ENCODE assay signal across 24 mouse cellular contexts in genomic region chr9:57945771-57946616, GRCm38 (mm10). TPM values are rescaled to one million over a fixed set of nuclear protein-coding genes. Genes with fewer than 3 reads are reported as not detected.
DNase-seq lines count a peak whose midpoint lies in the region; ATAC-seq and TF ChIP-seq lines count a peak whose summit lies in the region.
"Had no signal": no experiment of that assay in that cellular context is flagged by ENCODE, and none has a peak within 500 bp of the region (broad histone marks: within the 10 kb centered on the region; RNA-seq: fewer than 3 reads in every experiment).

No protein-coding gene starts in this region.

- TF ChIP-seq CTCF in hindbrain, postnatal 0 days (IDR thresholded peaks at IDR 0.05; ENCODE audit: low read depth) = no peak
- TF ChIP-seq CTCF in C2C12 (IDR thresholded peaks at IDR 0.05; ENCODE audit: control insufficient read depth, insufficient read depth, insufficient read length) = no peak
- no peak for TF ChIP-seq CTCF in CH12.LX (conservative IDR thresholded peaks at IDR 0.05 in 1 of 2, IDR thresholded peaks at IDR 0.05 in 1 of 2; ENCODE audit: low read depth in 2 of 2, low read length in 2 of 2)

- no peak for TF ChIP-seq EP300 in CH12.LX (IDR thresholded peaks at IDR 0.05; ENCODE audit: low read length)

- H3K9ac ChIP-seq in hindbrain, postnatal 0 days (replicated peaks; ENCODE audit: low read length) = 0 out of 2 replicates have a peak overlapping the region, but pooled peaks have one; percentile 13
- no peak overlapping the region for H3K9ac ChIP-seq in hindbrain, embryonic 16.5 days (ENCODE audit: low read depth, low read length)
- H3K9ac ChIP-seq in CH12.LX (ENCODE audit: insufficient read depth, low read depth) = peak overlapping the region; percentile 89
- H3K9ac ChIP-seq: embryonic facial prominence, embryonic 12.5 days; forebrain, embryonic 13.5 days; heart, embryonic 12.5 days; liver, embryonic 12.5 days; midbrain, embryonic 12.5 days; neural tube, embryonic 12.5 days had no signal

- H3K36me3 ChIP-seq in hindbrain, postnatal 0 days (ENCODE audit: insufficient read depth, low read length) = no peaks in the 10 kb centered on the region
- H3K36me3 ChIP-seq in hindbrain, embryonic 16.5 days (ENCODE audit: control insufficient read depth, insufficient read depth, low read length) = no peaks in the 10 kb centered on the region
- H3K36me3 ChIP-seq in C2C12 (ENCODE audit: control insufficient read depth, insufficient read depth) (peaks cover 9% of the 10 kb centered on the region), CH12.LX (replicated peaks in 1 of 2; ENCODE audit: control insufficient read depth in 1 of 2, insufficient read depth in 1 of 2, low read length in 1 of 2) (peaks cover 69 to 92% of the 10 kb centered on the region in 2 experiments)
- H3K36me3 ChIP-seq: embryonic facial prominence, embryonic 12.5 days; heart, embryonic 12.5 days; liver, embryonic 12.5 days; midbrain, embryonic 12.5 days; neural tube, embryonic 12.5 days had no signal

- TF ChIP-seq RAD21 in CH12.LX (IDR thresholded peaks at IDR 0.05; ENCODE audit: low read depth, low read length) = no peak

- no peak overlapping the region for H3K4me2 ChIP-seq in hindbrain, postnatal 0 days (ENCODE audit: low read depth, low read length)
- no peak overlapping the region for H3K4me2 ChIP-seq in hindbrain, embryonic 16.5 days (ENCODE audit: low read length)
- H3K4me2 ChIP-seq in CH12.LX (ENCODE audit: insufficient read depth, low read depth, poor library complexity, severe bottlenecking) = peak overlapping the region; percentile 95
- H3K4me2 ChIP-seq: embryonic facial prominence, embryonic 12.5 days; forebrain, embryonic 13.5 days; heart, embryonic 12.5 days; liver, embryonic 12.5 days; midbrain, embryonic 12.5 days; neural tube, embryonic 12.5 days had no signal

- no peak for ATAC-seq in hindbrain, postnatal 0 days
- ATAC-seq in hindbrain, embryonic 16.5 days = no peak
- ATAC-seq: forebrain, embryonic 13.5 days; liver, embryonic 12.5 days had no signal

- 66% methylated on average over 8 of the region's 8 CpGs for WGBS in hindbrain, postnatal 0 days
- WGBS in hindbrain, embryonic 16.5 days = 69% methylated on average over 8 of the region's 8 CpGs

- H3ac ChIP-seq in C2C12 (ENCODE audit: control insufficient read depth, insufficient read length, low read depth) = peak overlapping the region; percentile 39

- TF ChIP-seq POLR2A in CH12.LX (IDR thresholded peaks at IDR 0.05; ENCODE audit: low read depth, low read length) = peak; percentile 29

- peaks cover 93% of the 10 kb centered on the region for H3K79me3 ChIP-seq in C2C12 (ENCODE audit: low read depth)

- peaks cover 35% of the 10 kb centered on the region for H3K4me1 ChIP-seq in hindbrain, postnatal 0 days (ENCODE audit: insufficient read depth, low read length)
- H3K4me1 ChIP-seq in hindbrain, embryonic 16.5 days (ENCODE audit: control insufficient read depth, insufficient read depth, low read depth, low read length) = peaks cover 43% of the 10 kb centered on the region
- H3K4me1 ChIP-seq in CH12.LX (ENCODE audit: control insufficient read depth in 1 of 2, insufficient read depth in 2 of 2) = peaks cover 32 to 65% of the 10 kb centered on the region in 2 experiments

- dilution Hi-C loops in CH12.LX (cut with MboI; ENCODE audit: extremely low pct_ligation_motif_present, extremely low pct_unique_long_range_greater_than_20kb, low sequenced_read_pairs) = no loop called here

- DNase-seq in hindbrain, postnatal 0 days (ENCODE audit: low spot score) = no peak
- DNase-seq in CH12.LX (ENCODE audit: extremely low read depth) = no peak
- peak; percentile 79 for DNase-seq in retina, adult 2 months (ENCODE audit: low read depth, low spot score)
- DNase-seq in ovary, postnatal 14 days (ENCODE audit: low spot score) = no peak
- no peak for DNase-seq in spleen, postnatal 36 days (ENCODE audit: low spot score in 2 of 2)
- DNase-seq: adrenal gland, postnatal 14 days; heart, postnatal 10 days; kidney, adult 18-20 months; kidney, postnatal 4 days; layer of hippocampus, adult 9-11 months; lung, adult 18-20 months; lung, postnatal 10 days; right cerebral cortex, postnatal 4 days; thymus, adult 18-20 months; thymus, postnatal 4 days had no signal

- H3K9me3 ChIP-seq in hindbrain, postnatal 0 days (ENCODE audit: low read length) = no peaks in the 10 kb centered on the region
- no peaks in the 10 kb centered on the region for H3K9me3 ChIP-seq in hindbrain, embryonic 16.5 days (ENCODE audit: control insufficient read depth, low read length)
- H3K9me3 ChIP-seq in CH12.LX (replicated peaks; ENCODE audit: low read length) = no peaks in the 10 kb centered on the region
- H3K9me3 ChIP-seq: embryonic facial prominence, embryonic 12.5 days; forebrain, embryonic 13.5 days; heart, embryonic 12.5 days; liver, embryonic 12.5 days; midbrain, embryonic 12.5 days; neural tube, embryonic 12.5 days had no signal

- H3K27ac ChIP-seq in hindbrain, postnatal 0 days = no peak overlapping the region
- no peak overlapping the region for H3K27ac ChIP-seq in hindbrain, embryonic 16.5 days (ENCODE audit: low read depth, low read length)
- H3K27ac ChIP-seq in CH12.LX (ENCODE audit: insufficient read depth, low read depth) = peak overlapping the region; percentile 96
- H3K27ac ChIP-seq: embryonic facial prominence, embryonic 12.5 days; forebrain, embryonic 13.5 days; liver, embryonic 12.5 days; midbrain, embryonic 12.5 days; neural tube, embryonic 12.5 days had no signal

- in situ Hi-C loops in CH12.LX (cut with MboI; ENCODE audit: low pct_ligation_motif_present, low pct_unique_long_range_greater_than_20kb, low sequenced_read_pairs) = no loop called here

- H3K27me3 ChIP-seq in hindbrain, postnatal 0 days (ENCODE audit: insufficient read depth, low read length) = no peaks in the 10 kb centered on the region
- H3K27me3 ChIP-seq in hindbrain, embryonic 16.5 days (replicated peaks; ENCODE audit: control insufficient read depth, insufficient read depth, low read length) = no peaks in the 10 kb centered on the region
- no peaks in the 10 kb centered on the region for H3K27me3 ChIP-seq in C2C12 (ENCODE audit: control insufficient read depth, insufficient read depth, insufficient read length)
- H3K27me3 ChIP-seq in CH12.LX (replicated peaks) = no peaks in the 10 kb centered on the region

- no peak overlapping the region for H3K4me3 ChIP-seq in hindbrain, postnatal 0 days (ENCODE audit: low read length)
- no peak overlapping the region for H3K4me3 ChIP-seq in hindbrain, embryonic 16.5 days (ENCODE audit: low read length)
- H3K4me3 ChIP-seq in C2C12 (ENCODE audit: insufficient read depth, poor library complexity, severe bottlenecking) (no peak overlapping the region), CH12.LX (replicated peaks in 1 of 3; ENCODE audit: low read depth in 2 of 3, low read length in 2 of 3, poor library complexity in 1 of 3) (peak overlapping the region; percentile 35 to 60 (median 52))
- H3K4me3 ChIP-seq: embryonic facial prominence, embryonic 12.5 days; erythroblast, embryonic 14.5 days; forebrain, embryonic 13.5 days; heart, embryonic 12.5 days; liver, embryonic 12.5 days; midbrain, embryonic 12.5 days; neural tube, embryonic 12.5 days had no signal

- H3K79me2 ChIP-seq in C2C12 (ENCODE audit: control insufficient read depth, insufficient read depth) (peaks cover 100% of the 10 kb centered on the region), CH12.LX (replicated peaks; ENCODE audit: control insufficient read depth, extremely low read depth, insufficient read depth, poor library complexity, severe bottlenecking) (peaks cover 100% of the 10 kb centered on the region)

TF ChIP-seq in C2C12, 6 proteins besides CTCF, POLR2A, EP300 and RAD21:
- no peak for TF ChIP-seq MAX (IDR thresholded peaks at IDR 0.05)
- TF ChIP-seq USF1 (IDR thresholded peaks at IDR 0.05; ENCODE audit: low read depth) = no peak
- TF ChIP-seq FOSL1 (IDR thresholded peaks at IDR 0.05; ENCODE audit: insufficient read depth, low read length, poor library complexity, severe bottlenecking) = no peak
- no peak for TF ChIP-seq MYOG (IDR thresholded peaks at IDR 0.05; ENCODE audit: control insufficient read depth, extremely low read depth, insufficient read length)
- TF ChIP-seq CEBPB (IDR thresholded peaks at IDR 0.05; ENCODE audit: low read depth) = no peak
- TF ChIP-seq MYOD1 (IDR thresholded peaks at IDR 0.05; ENCODE audit: control insufficient read depth, insufficient read length, low read depth) = no peak

TF ChIP-seq in CH12.LX, 34 proteins besides CTCF, POLR2A, EP300 and RAD21:
- TF ChIP-seq E2F4 (IDR thresholded peaks at IDR 0.05; ENCODE audit: insufficient replicate concordance, low read depth, low read length) (no peak), MXI1 (IDR thresholded peaks at IDR 0.05; ENCODE audit: low read depth, low read length) (0 out of 2 replicates have a peak, but pooled peaks have one; percentile 3)

RNA-seq across cellular contexts. Expression of gene Sema7a, which starts 6.1 kb away (rescaled TPM):
- total RNA-seq in hindbrain, postnatal 0 days (2014; rRNA removed) = 60.2 and 62.8 TPM in 2 replicates
- polyA plus RNA-seq in hindbrain, postnatal 0 days (2015; fragmentation: Nextera tagmentation; extraction: Ambion mirVana) = 4.0 and 4.9 TPM in 2 replicates
- 2.1 and 2.9 TPM in 2 replicates for polyA plus RNA-seq in hindbrain, embryonic 16.5 days (2015; fragmentation: Nextera tagmentation; extraction: Ambion mirVana)
- polyA plus RNA-seq in C2C12 (2012; fragmentation: generic; extraction: Trizol) (53.8 TPM), CH12.LX (2012; ENCODE audit: insufficient read length, low read depth) (81.9 and 89.4 TPM in 2 replicates)
- total RNA-seq in CH12.LX (2012; rRNA removed) (113 and 181 TPM in 2 replicates), CH12.LX (2014; rRNA removed) (78.2 and 88.6 TPM in 2 replicates)
- polyA plus RNA-seq: liver, embryonic 12.5 days had no signal

RNA-seq across cellular contexts. Expression of gene Ubl7, which starts 35.2 kb away (rescaled TPM):
- total RNA-seq in hindbrain, postnatal 0 days (2014; rRNA removed) = 96.6 and 116 TPM in 2 replicates
- 151 and 152 TPM in 2 replicates for polyA plus RNA-seq in hindbrain, postnatal 0 days (2015; fragmentation: Nextera tagmentation; extraction: Ambion mirVana)
- 169 and 177 TPM in 2 replicates for polyA plus RNA-seq in hindbrain, embryonic 16.5 days (2015; fragmentation: Nextera tagmentation; extraction: Ambion mirVana)
- polyA plus RNA-seq in C2C12 (2012; fragmentation: generic; extraction: Trizol) = 59.0 TPM
- total RNA-seq in CH12.LX (2012; rRNA removed) = 31.2 and 37.3 TPM in 2 replicates
- total RNA-seq in CH12.LX (2014; rRNA removed) = 19.9 and 24.7 TPM in 2 replicates
- 73.3 and 81.1 TPM in 2 replicates for polyA plus RNA-seq in CH12.LX (2012; ENCODE audit: insufficient read length, low read depth)

Comparison
In these comparisons a context has a peak if more than half of its experiments do, and no peak if none do; other contexts are left out.
1. H3K4me3 ChIP-seq: peak in CH12.LX (3 of 3); none in hindbrain, postnatal 0 days (single experiment), hindbrain, embryonic 16.5 days (single experiment) and C2C12 (single experiment).